Mouse (Mus musculus): ENCODE measurements around the gene Plg. TPM values are rescaled to one million over a fixed set of nuclear protein-coding genes. Genes with fewer than 3 reads are reported as not detected.

The Plg gene
- total and polyA plus RNA-seq, 3 experiments, result not detected

- Histone ChIP-seq H3K27me3 (ENCODE audit: control insufficient read depth in 1 of 2, insufficient read depth in 2 of 2, low read length in 2 of 2) (no peaks in the 10 kb centered on the region; a peak in 2 of 4 replicates), H3K36me3 (ENCODE audit: control insufficient read depth in 1 of 2, insufficient read depth in 2 of 2, low read length in 2 of 2) (no peaks in the 10 kb centered on the region), H3K4me3 (ENCODE audit: control insufficient read depth in 1 of 2, insufficient read depth in 1 of 2, low read depth in 2 of 2, low read length in 2 of 2) (no peak overlapping the region), H3K9ac (ENCODE audit: control insufficient read depth, low read depth, low read length, poor library complexity, severe bottlenecking) (no peak overlapping the region), H3K9me3 (replicated peaks; ENCODE audit: insufficient read depth, low read length) (no peaks in the 10 kb centered on the region), H3K27ac (ENCODE audit: control insufficient read depth, low read depth, low read length) (no peak overlapping the region), H3K4me1 (ENCODE audit: control insufficient read depth in 1 of 2, insufficient read depth in 2 of 2, low read length in 2 of 2) (no peaks in the 10 kb centered on the region), H3K79me2 (ENCODE audit: control insufficient read depth, insufficient read depth, low read length, poor library complexity) (no peaks in the 10 kb centered on the region)
- peak; percentile 50 for DNase-seq (ENCODE audit: low read depth, low spot score)
- TF ChIP-seq BHLHE40 (IDR thresholded peaks at IDR 0.05; ENCODE audit: borderline replicate concordance, low read depth, low read length) (no peak), EP300 (IDR thresholded peaks at IDR 0.05; ENCODE audit: low read depth in 1 of 2, low read length in 2 of 2) (peak in 1 of 2 experiments; percentile 36; a peak in 1 of 4 replicates), RCOR1 (IDR thresholded peaks at IDR 0.05; ENCODE audit: low read depth, low read length) (peak; percentile 63; the same call in 1 of the 2 replicates), MXI1 (IDR thresholded peaks at IDR 0.05; ENCODE audit: low read depth, low read length) (no peak), MYC (IDR thresholded peaks at IDR 0.05; ENCODE audit: low read depth, low read length) (peak; percentile 44; the same call in 1 of the 2 replicates), MAZ (IDR thresholded peaks at IDR 0.05; ENCODE audit: low read depth, low read length) (no peak), CHD1 (IDR thresholded peaks at IDR 0.05; ENCODE audit: low read depth, low read length) (no peak)
Measured at GRCm38 (mm10) chr17:12385049-12385794, 6.8 kb downstream of the Plg start.

GRCm38 (mm10) chr17:12387781-12388180 is 9.4 kb downstream of the Plg start:
- no peak for DNase-seq (ENCODE audit: low read depth, low spot score)
- no peak overlapping the region for H3K4me3 ChIP-seq (ENCODE audit: control insufficient read depth in 1 of 2, insufficient read depth in 1 of 2, low read depth in 2 of 2, low read length in 2 of 2)
- no peaks in the 10 kb centered on the region for H3K4me1 ChIP-seq (ENCODE audit: control insufficient read depth in 1 of 2, insufficient read depth in 2 of 2, low read length in 2 of 2)
- H3K27ac ChIP-seq (ENCODE audit: control insufficient read depth, low read depth, low read length), result no peak overlapping the region
- H3K36me3 ChIP-seq (ENCODE audit: control insufficient read depth in 1 of 2, insufficient read depth in 2 of 2, low read length in 2 of 2), result no peaks in the 10 kb centered on the region
- peaks cover 0 to 2% of the 10 kb centered on the region in 2 experiments; a peak in 3 of 4 replicates for H3K27me3 ChIP-seq (ENCODE audit: control insufficient read depth in 1 of 2, insufficient read depth in 2 of 2, low read length in 2 of 2)
- H3K9ac ChIP-seq (ENCODE audit: control insufficient read depth, low read depth, low read length, poor library complexity, severe bottlenecking), result no peak overlapping the region
- no peaks in the 10 kb centered on the region for H3K9me3 ChIP-seq (replicated peaks; ENCODE audit: insufficient read depth, low read length)
- TF ChIP-seq TBP (IDR thresholded peaks at IDR 0.05; ENCODE audit: low read depth, low read length), result no peak
- no peak for TF ChIP-seq SIN3A (IDR thresholded peaks at IDR 0.05; ENCODE audit: low read length)
- no peaks in the 10 kb centered on the region for H3K79me2 ChIP-seq (ENCODE audit: control insufficient read depth, insufficient read depth, low read length, poor library complexity)

- no peak for DNase-seq (ENCODE audit: low read depth, low spot score)
Measured at GRCm38 (mm10) chr17:12388239-12388638, 9.8 kb downstream of the Plg start.

More at GRCm38 (mm10) chr17:12388239-12388638, 9.8 kb downstream of the Plg start:
- no peak overlapping the region for H3K4me3 ChIP-seq (ENCODE audit: control insufficient read depth in 1 of 2, insufficient read depth in 1 of 2, low read depth in 2 of 2, low read length in 2 of 2)
- no peak overlapping the region for H3K27ac ChIP-seq (ENCODE audit: control insufficient read depth, low read depth, low read length)
- H3K9ac ChIP-seq (ENCODE audit: control insufficient read depth, low read depth, low read length, poor library complexity, severe bottlenecking), result no peak overlapping the region
- peaks cover 0 to 2% of the 10 kb centered on the region in 2 experiments; a peak in 3 of 4 replicates for H3K27me3 ChIP-seq (ENCODE audit: control insufficient read depth in 1 of 2, insufficient read depth in 2 of 2, low read length in 2 of 2)
- no peaks in the 10 kb centered on the region for H3K9me3 ChIP-seq (replicated peaks; ENCODE audit: insufficient read depth, low read length)
- no peaks in the 10 kb centered on the region for H3K79me2 ChIP-seq (ENCODE audit: control insufficient read depth, insufficient read depth, low read length, poor library complexity)
- no peaks in the 10 kb centered on the region for H3K4me1 ChIP-seq (ENCODE audit: control insufficient read depth in 1 of 2, insufficient read depth in 2 of 2, low read length in 2 of 2)
- H3K36me3 ChIP-seq (ENCODE audit: control insufficient read depth in 1 of 2, insufficient read depth in 2 of 2, low read length in 2 of 2), result no peaks in the 10 kb centered on the region
- TF ChIP-seq USF2 (IDR thresholded peaks at IDR 0.05; ENCODE audit: borderline replicate concordance in 1 of 2, insufficient read depth in 1 of 2, low read depth in 1 of 2, low read length in 2 of 2) (no peak), TBP (IDR thresholded peaks at IDR 0.05; ENCODE audit: low read depth, low read length) (no peak), GATA1 (IDR thresholded peaks at IDR 0.05; ENCODE audit: low read depth, low read length) (no peak), RCOR1 (IDR thresholded peaks at IDR 0.05; ENCODE audit: low read depth, low read length) (no peak), MXI1 (IDR thresholded peaks at IDR 0.05; ENCODE audit: low read depth, low read length) (no peak), ZKSCAN1 (IDR thresholded peaks at IDR 0.05; ENCODE audit: low read depth, low read length) (no peak), EP300 (IDR thresholded peaks at IDR 0.05; ENCODE audit: low read depth in 1 of 2, low read length in 2 of 2) (no peak), GABPA (IDR thresholded peaks at IDR 0.05; ENCODE audit: low read depth, low read length) (no peak)

Measured in MEL (cell line).